Mouse (Mus musculus): ENCODE data around the gene Tagln3. TPM values are rescaled to one million over a fixed set of nuclear protein-coding genes. Genes with fewer than 3 reads are reported as not detected.
A peak's percentile ranks its signal among the peaks of the same experiment; 100 is the strongest.

Gene Tagln3
- polyA plus RNA-seq, 1 experiment = 452 TPM

DNA sequence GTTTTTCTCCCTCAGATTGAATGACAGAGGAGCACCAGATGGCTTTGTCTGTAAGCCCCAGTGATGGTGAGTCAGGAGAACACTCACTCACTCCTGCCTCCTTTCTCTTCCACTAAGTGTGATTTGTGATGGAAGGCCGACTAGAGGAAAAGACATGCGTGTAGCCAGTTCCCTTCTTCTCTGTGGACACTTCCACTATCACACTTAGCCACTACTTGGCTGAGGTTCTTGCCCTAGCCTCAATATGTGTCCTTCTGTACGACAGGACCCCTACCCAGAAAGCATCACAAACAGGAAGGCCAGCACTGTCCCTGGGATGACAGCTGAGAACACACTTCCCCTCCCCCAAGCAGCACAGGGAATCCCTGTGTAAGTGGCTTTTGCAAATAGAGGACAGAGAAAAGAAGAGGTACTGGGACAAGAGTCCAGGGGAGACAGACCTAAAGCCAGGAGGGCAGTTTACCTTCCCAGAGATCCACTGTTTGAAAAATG is 1.9 kb downstream of the Tagln3 start:
- peak in 1 of 2 experiments; percentile 61 for DNase-seq (ENCODE audit: extremely low spot score in 1 of 2, low spot score in 1 of 2)

GRCm38 (mm10) chr16:45720022-45720630 is 4.3 kb downstream of the Tagln3 start:
- no peak for DNase-seq (ENCODE audit: extremely low spot score in 1 of 2, low spot score in 1 of 2)

GRCm38 (mm10) chr16:45718296-45718695 is 6.1 kb downstream of the Tagln3 start:
- DNase-seq (ENCODE audit: extremely low spot score in 1 of 2, low spot score in 1 of 2) = no peak

GRCm38 (mm10) chr16:45714489-45715150 is 9.8 kb downstream of the Tagln3 start:
- peak; percentile 55 to 64 for DNase-seq (ENCODE audit: extremely low spot score in 1 of 2, low spot score in 1 of 2)

- no peak for DNase-seq (ENCODE audit: extremely low spot score in 1 of 2, low spot score in 1 of 2)
These were observed 10.5 kb downstream of the Tagln3 start for GRCm38 (mm10) chr16:45713878-45714277.

DNA sequence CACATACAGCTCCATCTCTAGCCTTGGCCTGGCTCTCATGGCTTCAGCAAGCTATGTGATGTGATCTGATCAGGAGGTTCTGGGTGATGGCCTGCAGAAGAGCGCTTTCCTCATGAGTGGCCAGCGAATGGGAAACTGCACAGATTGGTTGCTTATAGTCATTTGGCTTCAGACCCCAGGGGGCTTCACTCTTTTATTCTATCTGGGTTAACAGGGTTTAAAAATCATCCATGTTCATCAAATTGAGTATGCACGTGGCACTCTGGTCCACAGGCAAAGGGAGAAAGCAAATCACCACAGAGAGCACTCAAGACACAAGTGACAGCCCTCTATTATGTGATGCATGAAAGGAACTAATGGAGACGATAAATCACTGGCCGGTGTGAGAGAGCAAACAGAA is 11.1 kb downstream of the Tagln3 start:
- no peak for DNase-seq (ENCODE audit: extremely low spot score in 1 of 2, low spot score in 1 of 2)

DNA sequence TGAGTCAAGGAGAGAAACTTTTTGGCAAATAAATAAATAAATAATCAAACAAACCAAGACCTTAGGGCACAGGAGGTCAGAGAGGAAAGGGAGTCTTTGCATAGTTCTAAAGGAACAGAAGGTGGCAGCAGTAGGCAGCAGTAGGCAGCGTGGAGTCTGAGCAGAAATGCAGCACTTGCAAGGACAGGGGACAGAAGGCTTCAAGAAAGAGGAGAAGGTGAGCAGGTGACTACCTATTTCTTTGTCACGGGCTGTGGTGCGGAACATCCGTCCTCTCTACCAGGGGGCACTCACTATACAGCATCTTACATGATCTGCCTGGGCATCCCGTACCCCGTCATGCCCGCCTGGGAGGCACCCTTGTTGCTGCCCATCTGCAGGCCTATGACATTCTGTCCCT is 13.1 kb downstream of the Tagln3 start:
- DNase-seq (ENCODE audit: extremely low spot score in 1 of 2, low spot score in 1 of 2) = no peak

- DNase-seq (ENCODE audit: extremely low spot score in 1 of 2, low spot score in 1 of 2) = no peak
These were observed 25.1 kb downstream of the Tagln3 start for GRCm38 (mm10) chr16:45699301-45699700.

GRCm38 (mm10) chr16:45697996-45698395 is 26.4 kb downstream of the Tagln3 start:
- DNase-seq (ENCODE audit: extremely low spot score in 1 of 2, low spot score in 1 of 2) = no peak

DNA sequence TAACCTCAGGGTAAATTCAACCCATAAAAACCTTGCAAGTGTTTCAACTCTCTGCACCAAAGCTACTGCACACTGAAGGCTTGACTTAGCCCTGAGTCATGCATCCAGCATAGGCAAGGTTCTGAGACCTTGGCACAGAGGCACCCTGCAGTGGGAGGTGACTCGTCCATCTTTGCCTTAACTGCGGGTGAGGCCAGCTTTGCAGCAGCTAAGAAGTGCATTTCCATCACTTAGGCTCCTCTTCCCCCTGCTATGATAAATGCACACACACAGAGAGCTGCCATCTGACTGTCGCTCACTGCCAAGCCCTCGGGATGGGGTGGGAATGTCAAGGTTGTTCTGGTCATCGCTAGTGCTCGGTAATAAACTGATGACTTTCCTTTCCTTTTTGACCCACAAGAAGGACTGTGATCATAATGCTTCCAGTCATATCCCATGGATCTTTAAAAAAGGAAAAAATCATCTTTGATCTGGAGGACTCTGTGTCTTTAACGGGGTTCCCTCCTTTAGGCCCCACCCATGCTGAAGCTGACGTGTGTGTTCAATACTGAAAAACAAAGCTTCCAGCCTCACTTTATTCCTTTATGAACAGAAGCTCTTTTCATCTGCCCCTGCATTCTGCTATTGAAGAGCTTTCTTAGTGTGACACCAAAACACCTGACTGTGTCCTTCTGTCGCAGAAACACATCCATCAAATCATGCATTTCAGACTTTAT is 28.8 kb downstream of the Tagln3 start:
- no peak for DNase-seq (ENCODE audit: extremely low spot score in 1 of 2, low spot score in 1 of 2)

GRCm38 (mm10) chr16:45693558-45693957 is 30.9 kb downstream of the Tagln3 start, which contains the start of gene Tmprss7:
Tmprss7 (minus strand) TSS chr16:45693658.
- no peak for DNase-seq (ENCODE audit: extremely low spot score in 1 of 2, low spot score in 1 of 2)

- DNase-seq (ENCODE audit: extremely low spot score in 1 of 2, low spot score in 1 of 2) = no peak
These were observed 31.6 kb downstream of the Tagln3 start for GRCm38 (mm10) chr16:45692851-45693250.

DNA sequence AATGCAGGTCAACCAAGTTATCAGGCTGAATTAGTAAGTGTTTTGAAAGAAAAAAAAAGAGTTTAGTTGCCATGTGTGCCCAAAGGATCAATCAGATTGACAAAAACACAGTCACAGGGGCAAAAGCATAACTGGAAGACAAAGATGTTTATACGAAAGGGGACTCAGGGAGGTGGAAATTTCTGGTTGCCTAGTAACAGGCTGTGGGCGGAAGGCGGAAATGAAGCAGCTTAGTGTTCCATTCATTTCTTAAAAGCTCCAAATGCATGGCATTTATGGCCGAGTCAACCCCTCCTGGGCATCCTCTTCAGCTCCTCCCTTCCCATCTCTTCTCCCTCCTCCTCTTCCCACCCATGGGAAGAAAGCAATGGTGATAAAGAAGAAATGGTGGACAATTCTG is 34.2 kb downstream of the Tagln3 start:
- DNase-seq (ENCODE audit: extremely low spot score in 1 of 2, low spot score in 1 of 2) = peak in 1 of 2 experiments; percentile 78

DNA sequence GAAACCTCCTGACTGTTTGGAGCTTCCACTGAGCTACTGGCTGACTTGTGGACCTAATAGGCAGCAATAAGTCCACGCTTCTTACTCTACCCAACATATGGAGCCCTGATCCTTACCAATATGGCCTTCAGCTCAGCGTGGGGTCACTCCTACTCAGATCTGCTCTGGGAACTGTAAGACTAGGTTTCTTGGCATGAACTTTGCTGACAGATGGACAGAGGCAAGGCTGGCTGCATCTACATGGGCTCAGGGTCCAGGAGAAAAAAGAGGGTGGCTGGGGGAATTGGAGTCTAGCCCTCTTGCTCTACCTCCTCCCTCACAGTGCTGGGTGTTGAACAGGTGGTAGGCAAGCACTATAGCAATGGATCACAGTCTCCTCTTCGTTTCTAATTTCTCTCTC is 37.6 kb downstream of the Tagln3 start:
- DNase-seq (ENCODE audit: extremely low spot score in 1 of 2, low spot score in 1 of 2) = no peak

DNA sequence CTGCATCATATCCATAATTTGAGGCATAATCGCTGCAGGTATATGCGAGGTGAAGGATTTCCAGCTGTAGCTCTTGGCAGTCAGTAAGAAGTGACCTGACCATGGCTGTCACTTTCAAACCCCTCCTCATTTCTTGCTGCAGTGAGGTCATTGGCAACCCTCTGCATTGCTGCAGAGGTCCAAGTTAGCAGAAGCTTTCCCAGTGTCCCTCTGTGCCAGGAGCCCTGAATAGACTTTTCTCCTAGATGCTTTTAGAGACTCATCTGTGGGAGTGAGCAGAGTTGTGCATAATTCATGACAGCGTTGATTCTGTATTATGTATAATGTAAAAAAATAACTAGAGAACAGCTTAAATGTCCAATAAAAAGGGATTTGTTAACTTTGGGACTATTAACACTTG is 39.1 kb downstream of the Tagln3 start:
- DNase-seq (ENCODE audit: extremely low spot score in 1 of 2, low spot score in 1 of 2) = peak in 1 of 2 experiments; percentile 69

DNA sequence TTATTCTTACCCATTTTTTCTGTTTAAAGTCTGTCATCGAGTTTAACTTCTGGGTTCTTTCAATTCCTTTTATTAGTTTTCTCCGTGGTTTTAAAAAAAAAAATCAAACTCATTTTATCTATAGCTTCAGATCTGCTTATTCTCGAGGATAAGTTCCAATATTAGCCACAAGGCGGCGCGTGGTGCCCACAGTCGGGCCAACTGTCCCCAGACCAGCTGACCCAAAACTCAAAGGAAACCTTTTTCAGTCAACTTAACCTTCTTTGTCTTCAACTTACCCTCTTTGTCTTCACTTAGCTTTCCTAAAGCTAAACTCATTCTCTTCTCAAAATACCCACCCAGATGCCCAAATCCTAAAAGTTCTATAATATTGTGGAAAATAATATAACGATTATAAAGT is 39.6 kb downstream of the Tagln3 start:
- peak in 1 of 2 experiments; percentile 86 for DNase-seq (ENCODE audit: extremely low spot score in 1 of 2, low spot score in 1 of 2)

- DNase-seq (ENCODE audit: extremely low spot score in 1 of 2, low spot score in 1 of 2) = peak in 1 of 2 experiments; percentile 51
These were observed 47.9 kb downstream of the Tagln3 start for GRCm38 (mm10) chr16:45676462-45676861.

DNA sequence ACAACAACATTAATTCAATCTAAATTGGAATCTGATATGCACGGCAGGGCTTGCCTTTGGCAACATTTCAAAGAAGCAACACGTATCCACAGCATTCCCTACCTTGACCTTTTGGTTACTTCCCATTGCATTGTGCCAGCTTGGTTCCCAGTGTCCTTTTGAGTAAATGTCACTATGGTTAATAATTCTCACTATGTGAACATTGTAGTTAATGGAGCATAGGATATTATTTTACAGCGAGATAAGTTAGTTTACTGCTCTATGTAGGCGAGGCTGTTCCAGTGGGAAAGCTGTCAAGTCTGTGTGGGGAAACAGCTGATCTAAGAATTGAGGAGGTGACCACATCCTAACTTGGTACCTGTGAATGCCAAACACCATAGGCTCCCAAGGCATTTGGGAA is 54.4 kb downstream of the Tagln3 start:
- peak in 1 of 2 experiments; percentile 39 for DNase-seq (ENCODE audit: extremely low spot score in 1 of 2, low spot score in 1 of 2)

DNA sequence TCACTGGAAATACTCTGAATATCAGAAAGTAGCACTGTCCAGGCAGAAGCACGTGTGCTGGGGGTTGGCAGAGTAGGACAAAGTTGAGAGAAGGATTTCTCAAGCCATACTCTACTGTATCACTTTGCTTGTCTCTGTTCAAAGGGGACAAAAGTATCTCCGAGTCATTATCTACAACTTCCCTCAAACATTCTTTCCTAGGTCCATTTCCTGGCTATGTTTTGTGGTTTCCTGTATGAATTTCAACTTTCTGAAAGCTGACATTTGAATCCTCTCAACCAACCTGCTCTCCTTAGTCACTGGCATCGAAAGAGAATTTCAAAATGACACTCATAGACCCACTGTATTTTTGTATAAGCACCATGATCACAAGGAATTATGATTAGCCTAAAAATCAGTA is 56.2 kb downstream of the Tagln3 start:
- DNase-seq (ENCODE audit: extremely low spot score in 1 of 2, low spot score in 1 of 2) = no peak

DNA sequence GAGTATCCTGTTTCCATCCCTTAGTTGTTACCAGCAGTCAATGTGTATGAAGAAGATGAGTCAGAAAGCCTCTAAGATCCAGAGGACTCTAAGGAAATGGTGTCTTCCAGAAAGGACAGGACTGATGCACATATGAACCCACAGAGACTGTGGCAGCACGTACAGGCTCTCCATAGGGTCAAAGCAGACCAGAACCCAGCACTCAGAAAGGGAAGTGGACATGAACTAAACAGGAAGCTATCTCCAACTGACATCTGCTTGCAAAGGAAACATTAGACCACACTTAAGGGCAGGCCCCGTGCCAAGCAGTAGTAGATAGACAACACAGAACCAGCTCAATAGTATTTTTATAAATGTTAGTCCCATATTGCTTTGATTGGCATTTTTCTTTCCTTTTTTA is 58.3 kb downstream of the Tagln3 start:
- DNase-seq (ENCODE audit: extremely low spot score in 1 of 2, low spot score in 1 of 2) = no peak

- DNase-seq (ENCODE audit: extremely low spot score in 1 of 2, low spot score in 1 of 2) = no peak
These were observed 62.0 kb downstream of the Tagln3 start for GRCm38 (mm10) chr16:45662381-45662780.

All from frontal cortex, adult 2 months (tissue).